Mouse (Mus musculus) MEL (cell line): ENCODE measurements at regions not wholly inside any gene's neighbourhood (a gene's known extent, or its start where the extent isn't known, plus 50 kb on each side); places are given as distances from the start of the nearest gene placed in this dataset.

Experiments
- DNase-seq: peaks from one replicate; pipeline ENCODE4 v3.0.0; 2011; ENCODE audit warnings: low read depth, low spot score
- H3K27ac ChIP-seq: 2 replicates; pipeline ENCODE4 v1.5.1; 2012; ENCODE audit warnings: low read depth, mild to moderate bottlenecking, control low read depth, low read length, moderate library complexity; ENCODE audit not compliant: control insufficient read depth
- H3K27me3 ChIP-seq, 2 experiments: fragments of 150-350 bp in 1 of 2; sonication (generic) in 1 of 2; 2 replicates each; pipeline ENCODE4 v1.6.1; 2012; ENCODE audit warnings: low read length in 2 of 2, mild to moderate bottlenecking in 2 of 2, improper control_type of control experiment in 1 of 2, moderate library complexity in 1 of 2; ENCODE audit not compliant: insufficient read depth in 2 of 2, control insufficient read depth in 1 of 2
- H3K36me3 ChIP-seq, 2 experiments: 2 replicates each; pipeline ENCODE4 v1.6.1; 2012 to 2014; ENCODE audit warnings: low read length in 2 of 2, improper control_type of control experiment in 1 of 2, inconsistent platforms in 1 of 2, mild to moderate bottlenecking in 1 of 2; ENCODE audit not compliant: insufficient read depth in 2 of 2, control insufficient read depth in 1 of 2
- H3K4me1 ChIP-seq, 2 experiments: fragments of 150-350 bp in 1 of 2; sonication (generic) in 1 of 2; 2 replicates each; pipeline ENCODE4 v1.6.1; 2012; ENCODE audit warnings: low read length in 2 of 2, improper control_type of control experiment in 1 of 2, mild to moderate bottlenecking in 1 of 2; ENCODE audit not compliant: insufficient read depth in 2 of 2, control insufficient read depth in 1 of 2
- H3K4me3 ChIP-seq, 2 experiments: fragments of 150-350 bp in 1 of 2; sonication (generic) in 1 of 2; 2 replicates each; pipeline ENCODE4 v1.5.1; 2012; ENCODE audit warnings: low read depth in 2 of 2, low read length in 2 of 2, mild to moderate bottlenecking in 2 of 2, moderate library complexity in 2 of 2, control low read depth in 1 of 2, improper control_type of control experiment in 1 of 2; ENCODE audit not compliant: control insufficient read depth in 1 of 2, insufficient read depth in 1 of 2
- H3K79me2 ChIP-seq: 2 replicates; pipeline ENCODE4 v1.6.1; 2012; ENCODE audit warnings: mild to moderate bottlenecking, low read length, moderate library complexity; ENCODE audit not compliant: control insufficient read depth, poor library complexity, insufficient read depth
- H3K9ac ChIP-seq: 2 replicates; pipeline ENCODE4 v1.6.1; 2012; ENCODE audit warnings: low read depth, mild to moderate bottlenecking, control low read depth, low read length, moderate library complexity; ENCODE audit not compliant: control insufficient read depth, poor library complexity, severe bottlenecking
- H3K9me3 ChIP-seq: fragments of 150-350 bp; sonication (generic); replicated peaks from 2 replicates; pipeline ENCODE4 v1.6.1; 2012; ENCODE audit warnings: mild to moderate bottlenecking, low read length, improper control_type of control experiment, moderate library complexity; ENCODE audit not compliant: insufficient read depth
- CHD2 ChIP-seq: IDR thresholded peaks from 2 replicates; pipeline ENCODE4 v1.6.1; 2011; ENCODE audit warnings: low read length, improper control_type of control experiment
- CTCF ChIP-seq, 3 experiments: IDR thresholded peaks in 2 of 3; conservative IDR thresholded peaks in 1 of 3; 2 replicates each; pipeline ENCODE4 v1.5.1; 2011 to 2012; ENCODE audit warnings: low read length in 3 of 3, low read depth in 2 of 3, mild to moderate bottlenecking in 2 of 3, improper control_type of control experiment in 1 of 3, inconsistent platforms in 1 of 3, mixed read lengths in 1 of 3, moderate library complexity in 1 of 3; ENCODE audit not compliant: control insufficient read depth in 1 of 3, insufficient read depth in 1 of 3, poor library complexity in 1 of 3, severe bottlenecking in 1 of 3
- ELF1 ChIP-seq: IDR thresholded peaks from 2 replicates; pipeline ENCODE4 v1.6.1; 2014; ENCODE audit warnings: low read depth, mild to moderate bottlenecking, inconsistent platforms, low read length, improper control_type of control experiment, moderate library complexity
- GABPA ChIP-seq: IDR thresholded peaks from 2 replicates; pipeline ENCODE4 v1.6.1; 2012; ENCODE audit warnings: low read depth, mild to moderate bottlenecking, inconsistent platforms, low read length, improper control_type of control experiment, moderate library complexity
- GATA1 ChIP-seq: IDR thresholded peaks from 2 replicates; pipeline ENCODE4 v1.6.1; 2011; ENCODE audit warnings: low read depth, low read length, improper control_type of control experiment
- KAT2A ChIP-seq: conservative IDR thresholded peaks from 2 replicates; pipeline ENCODE4 v1.6.1; 2012; ENCODE audit warnings: low read depth, low read length, improper control_type of control experiment, inconsistent platforms
- MAZ ChIP-seq: IDR thresholded peaks from 2 replicates; pipeline ENCODE4 v1.6.1; 2012; ENCODE audit warnings: low read depth, mild to moderate bottlenecking, inconsistent platforms, low read length, improper control_type of control experiment
- MYB ChIP-seq: IDR thresholded peaks from 2 replicates; pipeline ENCODE4 v1.6.1; 2011; ENCODE audit warnings: mild to moderate bottlenecking, low read depth, low read length, improper control_type of control experiment
- NELFE ChIP-seq: IDR thresholded peaks from 2 replicates; pipeline ENCODE4 v1.6.1; 2011; ENCODE audit warnings: low read depth, low read length, improper control_type of control experiment
- NRF1 ChIP-seq: IDR thresholded peaks from 2 replicates; pipeline ENCODE4 v1.6.1; 2014; ENCODE audit warnings: low read depth, mild to moderate bottlenecking, inconsistent platforms, low read length, improper control_type of control experiment, moderate library complexity; ENCODE audit not compliant: poor library complexity, insufficient read depth, severe bottlenecking
- POLR2A ChIP-seq, 2 experiments: IDR thresholded peaks; 2 replicates each; pipeline ENCODE4 v1.6.1; 2011 to 2012; ENCODE audit warnings: low read length in 2 of 2, mild to moderate bottlenecking in 2 of 2, control low read depth in 1 of 2, improper control_type of control experiment in 1 of 2, low read depth in 1 of 2, moderate library complexity in 1 of 2; ENCODE audit not compliant: control insufficient read depth in 1 of 2, insufficient read depth in 1 of 2, poor library complexity in 1 of 2
- POLR2AphosphoS2 ChIP-seq: IDR thresholded peaks from 2 replicates; pipeline ENCODE4 v1.6.1; 2011; ENCODE audit warnings: low read length, improper control_type of control experiment
- RAD21 ChIP-seq: IDR thresholded peaks from 2 replicates; pipeline ENCODE4 v1.6.1; 2011; ENCODE audit warnings: mild to moderate bottlenecking, low read depth, low read length, improper control_type of control experiment
- SIN3A ChIP-seq: IDR thresholded peaks from 2 replicates; pipeline ENCODE4 v1.6.1; 2012; ENCODE audit warnings: low read length, improper control_type of control experiment, inconsistent platforms
- SMC3 ChIP-seq: IDR thresholded peaks from 2 replicates; pipeline ENCODE4 v1.6.1; 2011; ENCODE audit warnings: low read depth, low read length, improper control_type of control experiment
- TCF12 ChIP-seq: IDR thresholded peaks from 2 replicates; pipeline ENCODE4 v1.6.1; 2014; ENCODE audit warnings: low read depth, mild to moderate bottlenecking, inconsistent platforms, low read length, improper control_type of control experiment, moderate library complexity
- USF1 ChIP-seq: IDR thresholded peaks from 2 replicates; pipeline ENCODE4 v1.6.1; 2014; ENCODE audit warnings: low read depth, mild to moderate bottlenecking, inconsistent platforms, low read length, improper control_type of control experiment, moderate library complexity
- USF2 ChIP-seq, 2 experiments: IDR thresholded peaks; 2 replicates each; pipeline ENCODE4 v1.6.1; 2011 to 2012; ENCODE audit warnings: improper control_type of control experiment in 2 of 2, low read length in 2 of 2, borderline replicate concordance in 1 of 2, inconsistent platforms in 1 of 2, low read depth in 1 of 2, mild to moderate bottlenecking in 1 of 2; ENCODE audit not compliant: insufficient read depth in 1 of 2
- ZC3H11A ChIP-seq: IDR thresholded peaks from 2 replicates; pipeline ENCODE4 v1.6.1; 2012; ENCODE audit warnings: low read depth, mild to moderate bottlenecking, inconsistent platforms, low read length, improper control_type of control experiment
- ZKSCAN1 ChIP-seq: IDR thresholded peaks from 2 replicates; pipeline ENCODE4 v1.6.1; 2012; ENCODE audit warnings: low read depth, mild to moderate bottlenecking, inconsistent platforms, low read length, improper control_type of control experiment, moderate library complexity
- ZMIZ1 ChIP-seq: IDR thresholded peaks from 2 replicates; pipeline ENCODE4 v1.6.1; 2012; ENCODE audit warnings: low read depth, mild to moderate bottlenecking, inconsistent platforms, low read length, improper control_type of control experiment, moderate library complexity
- ZNF384 ChIP-seq: IDR thresholded peaks from 2 replicates; pipeline ENCODE4 v1.6.1; 2012; ENCODE audit warnings: low read depth, mild to moderate bottlenecking, inconsistent platforms, low read length, improper control_type of control experiment

- H3K27me3 ChIP-seq: no peaks in the 10 kb centered on the region
- H3K36me3 ChIP-seq: no peaks in the 10 kb centered on the region
- H3K79me2 ChIP-seq: no peaks in the 10 kb centered on the region
- H3K27ac ChIP-seq: no peak overlapping the region
- no peaks in the 10 kb centered on the region for H3K4me1 ChIP-seq
- no peak overlapping the region for H3K4me3 ChIP-seq
- H3K9me3 ChIP-seq: no peaks in the 10 kb centered on the region
- no peak overlapping the region for H3K9ac ChIP-seq
- TF ChIP-seq CTCF (IDR thresholded peaks at IDR 0.05 in 2 of 3, conservative IDR thresholded peaks at IDR 0.05 in 1 of 3; ENCODE audit: control insufficient read depth in 1 of 3, insufficient read depth in 1 of 3, low read depth in 2 of 3, low read length in 3 of 3, poor library complexity in 1 of 3, severe bottlenecking in 1 of 3) (no peak), NRF1 (no peak), MAZ (no peak), USF1 (no peak), ZC3H11A (no peak), MYB (no peak), KAT2A (no peak), CHD2 (no peak)
- DNase-seq: no peak
Measured at GRCm38 (mm10) chr8:30946154-30947065, 2482.1 kb upstream of the 5930422O12Rik start.

- H3K9me3 ChIP-seq: no peaks in the 10 kb centered on the region
- no peak overlapping the region for H3K9ac ChIP-seq
- H3K4me3 ChIP-seq: no peak overlapping the region
- no peak for TF ChIP-seq ZMIZ1
- TF ChIP-seq SIN3A: no peak
- TF ChIP-seq KAT2A: no peak
- no peak for TF ChIP-seq NELFE
- no peak for TF ChIP-seq GATA1
- no peak for TF ChIP-seq POLR2AphosphoS2
- no peak for TF ChIP-seq ZKSCAN1
- no peak for TF ChIP-seq ZC3H11A
- no peak for TF ChIP-seq MAZ
- no peak for TF ChIP-seq SMC3
- no peak for TF ChIP-seq POLR2A (IDR thresholded peaks at IDR 0.05; ENCODE audit: control insufficient read depth in 1 of 2, insufficient read depth in 1 of 2, low read depth in 1 of 2, low read length in 2 of 2, poor library complexity in 1 of 2)
- TF ChIP-seq USF2 (IDR thresholded peaks at IDR 0.05; ENCODE audit: borderline replicate concordance in 1 of 2, insufficient read depth in 1 of 2, low read depth in 1 of 2, low read length in 2 of 2): no peak
- no peak for TF ChIP-seq ZNF384
- no peak for TF ChIP-seq CTCF (IDR thresholded peaks at IDR 0.05 in 2 of 3, conservative IDR thresholded peaks at IDR 0.05 in 1 of 3; ENCODE audit: control insufficient read depth in 1 of 3, insufficient read depth in 1 of 3, low read depth in 2 of 3, low read length in 3 of 3, poor library complexity in 1 of 3, severe bottlenecking in 1 of 3)
- TF ChIP-seq RAD21: no peak
- no peak for TF ChIP-seq GABPA
- TF ChIP-seq TCF12: no peak
- TF ChIP-seq NRF1: no peak
- TF ChIP-seq USF1: no peak
- no peak for TF ChIP-seq ELF1
- DNase-seq: no peak
- H3K79me2 ChIP-seq: no peaks in the 10 kb centered on the region
- H3K36me3 ChIP-seq: no peaks in the 10 kb centered on the region
- H3K27me3 ChIP-seq: no peaks in the 10 kb centered on the region
- no peaks in the 10 kb centered on the region for H3K4me1 ChIP-seq
- no peak overlapping the region for H3K27ac ChIP-seq
Measured at GRCm38 (mm10) chr8:30952818-30953217, 2475.7 kb upstream of the 5930422O12Rik start.
